15 mouse cellular contexts compared by ENCODE assay signal in the genomic region with DNA sequence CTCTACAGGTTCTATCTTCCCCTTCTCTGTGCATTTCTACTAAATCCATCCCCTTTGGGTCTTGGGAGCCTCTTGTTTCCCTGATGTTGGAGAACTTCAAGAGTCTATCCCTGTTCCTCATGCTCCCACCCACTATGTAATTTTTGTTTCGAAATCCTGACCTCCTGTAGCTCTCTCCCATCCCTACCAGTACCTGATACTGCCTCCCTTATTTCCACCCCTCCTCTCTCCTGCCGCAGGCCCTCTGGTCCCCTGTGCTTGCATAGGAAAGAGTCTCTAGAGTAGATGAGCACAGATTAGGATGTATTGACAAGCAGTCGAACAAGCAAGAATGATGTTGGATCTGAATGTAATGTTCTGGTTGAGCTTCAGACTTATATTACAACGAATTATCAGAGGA. TPM values are rescaled to one million over a fixed set of nuclear protein-coding genes. Genes with fewer than 3 reads are reported as not detected.
A peak's percentile ranks its signal among the peaks of the same experiment; 100 is the strongest.
DNase-seq lines count a peak whose midpoint lies in the region; ATAC-seq and TF ChIP-seq lines count a peak whose summit lies in the region.
"Not testable (repeated sequence)": the region's sequence is repeated elsewhere in the genome, so short reads cannot be mapped to it uniquely, and the experiment has no call there.
"Had no signal": no experiment of that assay in that cellular context is flagged by ENCODE, and none has a peak within 500 bp of the region (broad histone marks: within the 10 kb centered on the region; RNA-seq: fewer than 3 reads in every experiment).

No protein-coding gene starts in this region.

- not testable (repeated sequence) for DNase-seq in forebrain, embryonic 11.5 days (ENCODE audit: low spot score); hindbrain, embryonic 11.5 days (ENCODE audit: low spot score); liver, embryonic 11.5 days (ENCODE audit: low spot score); stomach, postnatal 0 days (ENCODE audit: low spot score)

- not testable (repeated sequence) for H3K27ac ChIP-seq in forebrain, embryonic 11.5 days (ENCODE audit: low read depth, low read length); heart, embryonic 14.5 days (replicated peaks in 1 of 2; ENCODE audit: control insufficient read depth in 1 of 2, insufficient read depth in 1 of 2, low read depth in 2 of 2, low read length in 2 of 2); hindbrain, embryonic 11.5 days (ENCODE audit: low read depth, low read length); intestine, embryonic 15.5 days; liver, embryonic 11.5 days (ENCODE audit: low read depth, low read length); midbrain, embryonic 13.5 days; stomach, postnatal 0 days (replicated peaks)

- peak; percentile 63; the same call in 1 of the 2 replicates for ATAC-seq in forebrain, embryonic 11.5 days (replicated peaks; ENCODE audit: low FRiP score)
- peak; percentile 54; the same call in 1 of the 2 replicates for ATAC-seq in heart, embryonic 14.5 days (ENCODE audit: insufficient number of reproducible peaks, insufficient read depth, low FRiP score, low read depth)
- ATAC-seq in hindbrain, embryonic 11.5 days (ENCODE audit: low FRiP score) = peak; percentile 57; the same call in 1 of the 2 replicates
- ATAC-seq in intestine, embryonic 15.5 days = peak; percentile 34; the same call in 1 of the 2 replicates
- 0 out of 2 replicates have a peak, but pooled peaks have one; percentile 23 for ATAC-seq in liver, embryonic 11.5 days (replicated peaks; ENCODE audit: low FRiP score)
- ATAC-seq in midbrain, embryonic 13.5 days = peak; percentile 50; the same call in 1 of the 2 replicates
- 0 out of 2 replicates have a peak, but pooled peaks have one; percentile 60 for ATAC-seq in stomach, postnatal 0 days (ENCODE audit: low FRiP score, low TSS enrichment)

- not testable (repeated sequence) for H3K4me3 ChIP-seq in forebrain, embryonic 11.5 days (ENCODE audit: low read depth, low read length); heart, embryonic 14.5 days (ENCODE audit: control insufficient read depth in 1 of 2, insufficient read depth in 1 of 2, low read depth in 1 of 2, low read length in 2 of 2); hindbrain, embryonic 11.5 days (ENCODE audit: low read depth, low read length); intestine, embryonic 15.5 days (replicated peaks); liver, embryonic 11.5 days (ENCODE audit: low read depth, low read length); midbrain, embryonic 13.5 days (replicated peaks); stomach, postnatal 0 days (ENCODE audit: low read depth, low read length)

- WGBS in forebrain, embryonic 11.5 days = 64% methylated on average over 4 of the region's 4 CpGs
- 36% methylated on average over 4 of the region's 4 CpGs for WGBS in heart, embryonic 14.5 days
- 65% methylated on average over 4 of the region's 4 CpGs for WGBS in hindbrain, embryonic 11.5 days
- 42% methylated on average over 4 of the region's 4 CpGs for WGBS in intestine, embryonic 15.5 days
- WGBS in liver, embryonic 11.5 days = 48% methylated on average over 4 of the region's 4 CpGs
- 63% methylated on average over 4 of the region's 4 CpGs for WGBS in midbrain, embryonic 13.5 days
- WGBS in stomach, postnatal 0 days = 48% methylated on average over 4 of the region's 4 CpGs

- not testable (repeated sequence) for H3K36me3 ChIP-seq in forebrain, embryonic 11.5 days (ENCODE audit: control insufficient read depth, insufficient read depth, low read length); heart, embryonic 14.5 days (ENCODE audit: control insufficient read depth, insufficient read depth, low read length); hindbrain, embryonic 11.5 days (ENCODE audit: control insufficient read depth, insufficient read depth, low read length); intestine, embryonic 15.5 days; liver, embryonic 11.5 days (ENCODE audit: control insufficient read depth, insufficient read depth, low read length); midbrain, embryonic 13.5 days; stomach, postnatal 0 days (ENCODE audit: control insufficient read depth, insufficient read depth, low read length)

- not testable (repeated sequence) for H3K4me1 ChIP-seq in forebrain, embryonic 11.5 days (replicated peaks; ENCODE audit: control insufficient read depth, insufficient read depth, low read length); heart, embryonic 14.5 days (ENCODE audit: control insufficient read depth in 2 of 2, insufficient read depth in 2 of 2, low read length in 2 of 2); hindbrain, embryonic 11.5 days (replicated peaks; ENCODE audit: control insufficient read depth, insufficient read depth, low read length); intestine, embryonic 15.5 days (replicated peaks); liver, embryonic 11.5 days (replicated peaks; ENCODE audit: control insufficient read depth, insufficient read depth, low read length); midbrain, embryonic 13.5 days (replicated peaks); stomach, postnatal 0 days (replicated peaks; ENCODE audit: control insufficient read depth, insufficient read depth)

- H3K27me3 ChIP-seq in forebrain, embryonic 11.5 days (ENCODE audit: control insufficient read depth, insufficient read depth, low read length); heart, embryonic 14.5 days (ENCODE audit: control insufficient read depth, insufficient read depth, low read length); hindbrain, embryonic 11.5 days (ENCODE audit: control insufficient read depth, insufficient read depth, low read length); intestine, embryonic 15.5 days (replicated peaks); liver, embryonic 11.5 days (replicated peaks; ENCODE audit: control insufficient read depth, insufficient read depth, low read length); midbrain, embryonic 13.5 days; stomach, postnatal 0 days (ENCODE audit: control insufficient read depth, insufficient read depth, low read length): not testable (repeated sequence)

- H3K4me2 ChIP-seq in forebrain, embryonic 11.5 days (ENCODE audit: low read depth, low read length, severe bottlenecking); heart, embryonic 14.5 days (ENCODE audit: low read length); hindbrain, embryonic 11.5 days (replicated peaks; ENCODE audit: low read depth, low read length); intestine, embryonic 15.5 days (replicated peaks); liver, embryonic 11.5 days; midbrain, embryonic 13.5 days (replicated peaks); stomach, postnatal 0 days (replicated peaks; ENCODE audit: low read depth): not testable (repeated sequence)

- not testable (repeated sequence) for H3K9ac ChIP-seq in forebrain, embryonic 11.5 days (ENCODE audit: low read length); heart, embryonic 14.5 days (ENCODE audit: low read length); hindbrain, embryonic 11.5 days (ENCODE audit: low read depth, low read length); intestine, embryonic 15.5 days; liver, embryonic 11.5 days (ENCODE audit: low read depth, low read length); midbrain, embryonic 13.5 days (replicated peaks); stomach, postnatal 0 days (ENCODE audit: low read length)

- H3K9me3 ChIP-seq in forebrain, embryonic 11.5 days (ENCODE audit: control insufficient read depth, low read length); heart, embryonic 14.5 days (ENCODE audit: control insufficient read depth, low read length); hindbrain, embryonic 11.5 days (ENCODE audit: control insufficient read depth, low read length); intestine, embryonic 15.5 days; liver, embryonic 11.5 days (ENCODE audit: control insufficient read depth, low read length); stomach, postnatal 0 days (ENCODE audit: control insufficient read depth, low read length): not testable (repeated sequence)
- H3K9me3 ChIP-seq in midbrain, embryonic 13.5 days = peaks cover 15% of the 10 kb centered on the region

- not testable (repeated sequence) for TF ChIP-seq CTCF in stomach, postnatal 0 days (IDR thresholded peaks at IDR 0.05; ENCODE audit: low read depth)

- not testable (repeated sequence) for TF ChIP-seq EP300 in stomach, postnatal 0 days (optimal IDR thresholded peaks at IDR 0.05)

RNA-seq across cellular contexts. Expression of gene Speer4e, which starts 7.3 kb away (rescaled TPM):
- not detected in 2 replicates for polyA plus RNA-seq in forebrain, embryonic 11.5 days (2014; fragmentation: Nextera tagmentation; extraction: Ambion mirVana)
- 0.14 TPM in 1 of 2 replicates, not detected in the other for polyA plus RNA-seq in heart, embryonic 14.5 days (2014; fragmentation: Nextera tagmentation; extraction: Ambion mirVana)
- polyA plus RNA-seq in hindbrain, embryonic 11.5 days (2014; fragmentation: Nextera tagmentation; extraction: Ambion mirVana) = not detected in 2 replicates
- not detected in 2 replicates for polyA plus RNA-seq in intestine, embryonic 15.5 days (2015; fragmentation: Nextera tagmentation; extraction: Ambion mirVana)
- polyA plus RNA-seq in liver, embryonic 11.5 days (2014; fragmentation: Nextera tagmentation; extraction: Ambion mirVana) = not detected in 2 replicates
- not detected in 2 replicates for polyA plus RNA-seq in midbrain, embryonic 13.5 days (2015; fragmentation: Nextera tagmentation; extraction: Ambion mirVana)
- 0.21 TPM in 1 of 2 replicates, not detected in the other for polyA plus RNA-seq in stomach, postnatal 0 days (2015; fragmentation: Nextera tagmentation; extraction: Ambion mirVana)
- polyA plus RNA-seq: adrenal gland, adult 2 months; brain, embryonic 14.5 days; C2C12; embryonic facial prominence, embryonic 11.5 days; embryonic facial prominence, embryonic 14.5 days; forebrain, embryonic 12.5 days; forebrain, embryonic 14.5 days; forebrain, embryonic 16.5 days had no signal

RNA-seq across cellular contexts. Expression of gene Gm9758, which starts 30.8 kb away (rescaled TPM):
- polyA plus RNA-seq in forebrain, embryonic 11.5 days (2014; fragmentation: Nextera tagmentation; extraction: Ambion mirVana) = not detected in 2 replicates
- not detected in 2 replicates for polyA plus RNA-seq in heart, embryonic 14.5 days (2014; fragmentation: Nextera tagmentation; extraction: Ambion mirVana)
- not detected in 2 replicates for polyA plus RNA-seq in hindbrain, embryonic 11.5 days (2014; fragmentation: Nextera tagmentation; extraction: Ambion mirVana)
- not detected in 2 replicates for polyA plus RNA-seq in intestine, embryonic 15.5 days (2015; fragmentation: Nextera tagmentation; extraction: Ambion mirVana)
- polyA plus RNA-seq in liver, embryonic 11.5 days (2014; fragmentation: Nextera tagmentation; extraction: Ambion mirVana) = not detected in 2 replicates
- polyA plus RNA-seq in midbrain, embryonic 13.5 days (2015; fragmentation: Nextera tagmentation; extraction: Ambion mirVana) = not detected in 2 replicates
- polyA plus RNA-seq in stomach, postnatal 0 days (2015; fragmentation: Nextera tagmentation; extraction: Ambion mirVana) = not detected in 2 replicates
- polyA plus RNA-seq: adrenal gland, adult 2 months; brain, embryonic 14.5 days; C2C12; embryonic facial prominence, embryonic 11.5 days; embryonic facial prominence, embryonic 14.5 days; forebrain, embryonic 12.5 days; forebrain, embryonic 14.5 days; forebrain, embryonic 16.5 days had no signal

RNA-seq across cellular contexts. Expression of gene Gm10354, which starts 33.2 kb away (rescaled TPM):
- polyA plus RNA-seq in forebrain, embryonic 11.5 days (2014; fragmentation: Nextera tagmentation; extraction: Ambion mirVana) = not detected in 2 replicates
- not detected in 2 replicates for polyA plus RNA-seq in heart, embryonic 14.5 days (2014; fragmentation: Nextera tagmentation; extraction: Ambion mirVana)
- not detected in 2 replicates for polyA plus RNA-seq in hindbrain, embryonic 11.5 days (2014; fragmentation: Nextera tagmentation; extraction: Ambion mirVana)
- not detected in 2 replicates for polyA plus RNA-seq in intestine, embryonic 15.5 days (2015; fragmentation: Nextera tagmentation; extraction: Ambion mirVana)
- polyA plus RNA-seq in liver, embryonic 11.5 days (2014; fragmentation: Nextera tagmentation; extraction: Ambion mirVana) = not detected in 2 replicates
- polyA plus RNA-seq in midbrain, embryonic 13.5 days (2015; fragmentation: Nextera tagmentation; extraction: Ambion mirVana) = not detected in 2 replicates
- polyA plus RNA-seq in stomach, postnatal 0 days (2015; fragmentation: Nextera tagmentation; extraction: Ambion mirVana) = not detected in 2 replicates
- polyA plus RNA-seq: adrenal gland, adult 2 months; brain, embryonic 14.5 days; embryonic facial prominence, embryonic 11.5 days; embryonic facial prominence, embryonic 14.5 days; forebrain, embryonic 12.5 days; forebrain, embryonic 14.5 days; forebrain, embryonic 16.5 days had no signal
